Mouse (Mus musculus) intestine, postnatal 0 days (tissue): Measurements from ENCODE around the gene Cacnb3. TPM values are rescaled to one million over a fixed set of nuclear protein-coding genes. Genes with fewer than 3 reads are reported as not detected.

ENCODE experiments used
- ATAC-seq: fragments of 200-750 bp; cut with Nextera tagmentation; 2 replicates; pipeline ENCODE4 v1.8.0; 2017; ENCODE audit warnings: mild to moderate bottlenecking, moderate TSS enrichment, moderate library complexity
- H3K27ac ChIP-seq: fragments of 300-500 bp; sonication (generic); 2 replicates; pipeline ENCODE4 v1.5.1; 2014; ENCODE audit warnings: mild to moderate bottlenecking, low read depth, low read length, moderate library complexity
- H3K27me3 ChIP-seq: fragments of 300-500 bp; sonication (generic); replicated peaks from 2 replicates; pipeline ENCODE4 v1.6.1; 2014; ENCODE audit warnings: low read length, mixed read lengths; ENCODE audit not compliant: control insufficient read depth, insufficient read depth
- H3K36me3 ChIP-seq: fragments of 300-500 bp; sonication (generic); 2 replicates; pipeline ENCODE4 v1.6.1; 2014; ENCODE audit warnings: mild to moderate bottlenecking, moderate library complexity; ENCODE audit not compliant: control insufficient read depth, insufficient read depth
- H3K4me1 ChIP-seq: fragments of 300-500 bp; sonication (generic); replicated peaks from 2 replicates; pipeline ENCODE4 v1.6.1; 2014; ENCODE audit warnings: antibody characterized with exemption, low read length, mixed read lengths; ENCODE audit not compliant: control insufficient read depth, insufficient read depth
- H3K4me2 ChIP-seq: fragments of 300-500 bp; sonication (generic); replicated peaks from 2 replicates; pipeline ENCODE4 v1.6.1; 2014; ENCODE audit warnings: low read depth, mild to moderate bottlenecking, moderate library complexity
- H3K4me3 ChIP-seq: fragments of 300-500 bp; sonication (generic); 2 replicates; pipeline ENCODE4 v1.5.1; 2014; ENCODE audit warnings: low read depth, low read length
- H3K9ac ChIP-seq: fragments of 300-500 bp; sonication (generic); 2 replicates; pipeline ENCODE4 v1.6.1; 2014; ENCODE audit warnings: mild to moderate bottlenecking, low read depth, low read length
- H3K9me3 ChIP-seq: fragments of 300-500 bp; sonication (generic); 2 replicates; pipeline ENCODE4 v1.6.1; 2016; ENCODE audit warnings: mixed run types; ENCODE audit not compliant: control insufficient read depth
- CTCF ChIP-seq: sonication (generic); IDR thresholded peaks from 2 replicates; pipeline ENCODE4 v1.5.1; 2016; ENCODE audit warnings: low read depth, mild to moderate bottlenecking, control low read depth, antibody characterized with exemption, moderate library complexity
- WGBS: fragments of 180-500 bp; shearing (Covaris S2); extraction: QIAGEN DNeasy Blood & Tissue Kit; methylation state at CpG from one replicate; pipeline ENCODE4 v1.1.7; 2014; 5-methylcytosine and 5-hydroxymethylcytosine counted together
- polyA plus RNA-seq: library from polyadenylated mRNA; unstranded; fragments of >200 nt; fragmentation: Nextera tagmentation; extraction: Ambion mirVana; gene quantifications from 2 replicates; pipeline ENCODE4 v1.2.1, GENCODE M21; 2015

Gene Cacnb3
- polyA plus RNA-seq, 1 experiment from 2014 or later, result 10.3 TPM

- TF ChIP-seq CTCF, result no peak
Measured at GRCm38 (mm10) chr15:98589640-98590336, 40.9 kb upstream of the Cacnb3 start.

GRCm38 (mm10) chr15:98591396-98591795, 39.2 kb upstream of the Cacnb3 start:
- Histone ChIP-seq H3K27ac (no peak overlapping the region), H3K9ac (no peak overlapping the region), H3K36me3 (peaks cover 68% of the 10 kb centered on the region), H3K27me3 (no peaks in the 10 kb centered on the region), H3K4me2 (no peak overlapping the region), H3K9me3 (no peaks in the 10 kb centered on the region), H3K4me1 (no peaks in the 10 kb centered on the region; the same call in none of the 2 replicates), H3K4me3 (no peak overlapping the region)
- TF ChIP-seq CTCF, result no peak
- 69% methylated on average over 4 of the region's 4 CpGs for WGBS
- no peak for ATAC-seq

More at GRCm38 (mm10) chr15:98589640-98590336, 40.9 kb upstream of the Cacnb3 start:
- no peak overlapping the region for H3K27ac ChIP-seq
- no peaks in the 10 kb centered on the region for H3K27me3 ChIP-seq
- no peaks in the 10 kb centered on the region for H3K9me3 ChIP-seq
- peaks cover 54% of the 10 kb centered on the region for H3K36me3 ChIP-seq
- no peak overlapping the region for H3K4me2 ChIP-seq
- no peaks in the 10 kb centered on the region; the same call in 1 of the 2 replicates for H3K4me1 ChIP-seq
- H3K4me3 ChIP-seq, result no peak overlapping the region
- no peak for ATAC-seq
- H3K9ac ChIP-seq, result no peak overlapping the region
- WGBS, result 58% methylated on average over 7 of the region's 7 CpGs

DNA sequence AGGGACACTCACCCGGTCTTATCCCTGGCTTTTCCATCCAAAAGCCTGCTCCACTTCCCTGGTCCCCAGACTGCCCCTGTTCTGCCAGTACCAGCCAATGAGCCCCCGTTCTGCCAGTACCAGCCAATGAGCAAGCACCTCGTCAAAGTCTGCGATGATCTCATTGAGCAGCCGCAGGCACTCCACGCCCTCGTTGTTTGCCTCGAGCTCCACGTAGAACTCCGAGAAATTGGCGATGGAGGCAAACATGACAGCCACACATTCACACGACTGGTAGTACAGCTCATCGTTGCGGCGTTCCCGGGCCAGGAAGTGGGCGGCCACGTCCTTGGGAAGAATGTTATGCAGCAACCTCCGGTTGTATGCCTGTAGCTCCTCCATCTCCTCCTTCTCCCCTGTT, 36.4 kb upstream of the Cacnb3 start:
- Histone ChIP-seq H3K9me3 (no peaks in the 10 kb centered on the region), H3K4me3 (no peak overlapping the region), H3K27ac (no peak overlapping the region), H3K27me3 (no peaks in the 10 kb centered on the region), H3K4me1 (no peaks in the 10 kb centered on the region; the same call in none of the 2 replicates), H3K36me3 (peaks cover 96% of the 10 kb centered on the region), H3K4me2 (no peak overlapping the region), H3K9ac (no peak overlapping the region)
- TF ChIP-seq CTCF, result no peak
- no peak for ATAC-seq
- WGBS, result 76% methylated on average over 19 of the region's 19 CpGs

DNA sequence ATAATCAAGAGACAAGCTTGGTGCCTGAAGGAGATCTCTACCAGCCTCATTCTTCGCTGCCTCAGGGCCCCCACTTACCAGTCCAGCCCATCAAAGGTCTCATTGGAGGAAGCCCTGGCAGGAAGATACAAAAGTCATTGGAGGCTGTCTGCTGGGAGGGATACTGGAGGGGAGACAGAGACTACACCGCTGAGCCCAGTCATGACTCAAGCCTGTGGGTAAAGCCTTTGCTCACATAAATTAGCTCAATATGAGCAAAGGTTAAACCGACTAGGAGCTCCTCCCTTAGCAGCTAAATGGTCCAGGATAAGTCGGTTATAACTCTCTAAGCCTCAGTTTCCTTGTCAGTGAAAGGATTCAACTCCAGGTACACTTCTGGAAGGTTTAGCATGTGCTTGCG, 35.6 kb upstream of the Cacnb3 start:
- H3K27ac ChIP-seq, result peak overlapping the region; percentile 50; the same call in 1 of the 2 replicates

DNA sequence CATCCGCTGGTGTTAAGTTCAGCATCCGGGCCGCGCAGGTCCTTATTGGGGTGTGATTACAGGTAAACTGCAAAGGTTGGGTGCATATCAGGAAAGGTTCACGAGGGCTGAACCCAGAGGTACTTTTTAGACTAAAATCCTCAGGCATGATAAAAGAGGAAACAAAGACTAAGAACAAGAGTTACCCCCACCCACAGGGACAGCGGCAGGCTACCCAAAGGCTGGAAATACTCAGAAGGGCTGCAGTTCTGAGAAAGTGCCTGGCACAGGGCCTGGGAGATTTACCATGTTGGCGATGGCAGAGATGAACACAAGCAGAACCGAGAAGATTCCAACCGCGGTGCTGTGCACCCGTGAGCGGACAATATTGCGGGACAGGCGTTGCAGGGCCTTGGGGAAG, 34.0 kb upstream of the Cacnb3 start:
- 90% methylated on average over 14 of the region's 14 CpGs for WGBS
- Histone ChIP-seq H3K27ac (no peak overlapping the region), H3K4me1 (no peaks in the 10 kb centered on the region; the same call in 1 of the 2 replicates), H3K9ac (no peak overlapping the region), H3K36me3 (peaks cover 97% of the 10 kb centered on the region), H3K4me2 (no peak overlapping the region), H3K9me3 (no peaks in the 10 kb centered on the region), H3K27me3 (no peaks in the 10 kb centered on the region), H3K4me3 (no peak overlapping the region)
- no peak for TF ChIP-seq CTCF
- no peak for ATAC-seq

More for the DNA sequence above, 35.6 kb upstream of the Cacnb3 start:
- H3K4me2 ChIP-seq, result no peak overlapping the region
- H3K9ac ChIP-seq, result no peak overlapping the region
- no peaks in the 10 kb centered on the region for H3K9me3 ChIP-seq
- WGBS, result 58% methylated on average over 5 of the region's 5 CpGs
- no peak overlapping the region for H3K4me3 ChIP-seq
- peaks cover 98% of the 10 kb centered on the region for H3K36me3 ChIP-seq
- H3K27me3 ChIP-seq, result no peaks in the 10 kb centered on the region
- no peaks in the 10 kb centered on the region; the same call in 1 of the 2 replicates for H3K4me1 ChIP-seq
- no peak for TF ChIP-seq CTCF
- peak; percentile 53 for ATAC-seq

GRCm38 (mm10) chr15:98600036-98600709, 30.5 kb upstream of the Cacnb3 start:
- Histone ChIP-seq H3K4me1 (peaks cover 6% of the 10 kb centered on the region), H3K4me2 (no peak overlapping the region; the same call in 1 of the 2 replicates), H3K36me3 (peaks cover 81% of the 10 kb centered on the region), H3K9ac (no peak overlapping the region), H3K27me3 (no peaks in the 10 kb centered on the region), H3K4me3 (no peak overlapping the region), H3K27ac (no peak overlapping the region), H3K9me3 (no peaks in the 10 kb centered on the region)
- WGBS, result 86% methylated on average over 12 of the region's 12 CpGs
- no peak for TF ChIP-seq CTCF
- ATAC-seq, result no peak
